Mouse (Mus musculus): ENCODE results near the gene Dnaaf5.
A peak's percentile ranks its signal among the peaks of the same experiment; 100 is the strongest.

Dnaaf5 gene

GRCm38 (mm10) chr5:139141326-139141725 lies 8.7 kb upstream of the Dnaaf5 start:
- DNase-seq (ENCODE audit: low spot score) = no peak

GRCm38 (mm10) chr5:139143890-139144289 lies 6.1 kb upstream of the Dnaaf5 start:
- DNase-seq (ENCODE audit: low spot score) = no peak

- no peak for DNase-seq (ENCODE audit: low spot score)
Observed at GRCm38 (mm10) chr5:139145726-139146125, 4.3 kb upstream of the Dnaaf5 start.

- no peak for DNase-seq (ENCODE audit: low spot score)
Observed at GRCm38 (mm10) chr5:139146476-139147075, 3.4 kb upstream of the Dnaaf5 start.

- no peak for DNase-seq (ENCODE audit: low spot score)
Observed at GRCm38 (mm10) chr5:139147178-139148078, 2.6 kb upstream of the Dnaaf5 start.

GRCm38 (mm10) chr5:139149006-139149672 lies 884 bp upstream of the Dnaaf5 start:
- DNase-seq (ENCODE audit: low spot score) = no peak

GRCm38 (mm10) chr5:139150603-139151031 lies 594 bp downstream of the Dnaaf5 start:
- DNase-seq (ENCODE audit: low spot score) = peak; percentile 82

GRCm38 (mm10) chr5:139160899-139161298 lies 10.9 kb downstream of the Dnaaf5 start:
- DNase-seq (ENCODE audit: low spot score) = no peak

GRCm38 (mm10) chr5:139161632-139162031 lies 11.6 kb downstream of the Dnaaf5 start:
- no peak for DNase-seq (ENCODE audit: low spot score)

- no peak for DNase-seq (ENCODE audit: low spot score)
Observed at GRCm38 (mm10) chr5:139166781-139167361, 16.8 kb downstream of the Dnaaf5 start.

GRCm38 (mm10) chr5:139167548-139167947 lies 17.5 kb downstream of the Dnaaf5 start:
- no peak for DNase-seq (ENCODE audit: low spot score)

- no peak for DNase-seq (ENCODE audit: low spot score)
Observed at GRCm38 (mm10) chr5:139171929-139172328, 21.9 kb downstream of the Dnaaf5 start.

GRCm38 (mm10) chr5:139174141-139174540 lies 24.1 kb downstream of the Dnaaf5 start:
- DNase-seq (ENCODE audit: low spot score) = no peak

GRCm38 (mm10) chr5:139174556-139175547 lies 24.8 kb downstream of the Dnaaf5 start:
- DNase-seq (ENCODE audit: low spot score) = no peak

GRCm38 (mm10) chr5:139178895-139179631 lies 29.0 kb downstream of the Dnaaf5 start:
- DNase-seq (ENCODE audit: low spot score) = no peak

- no peak for DNase-seq (ENCODE audit: low spot score)
Observed at GRCm38 (mm10) chr5:139183131-139183530, 33.1 kb downstream of the Dnaaf5 start.

GRCm38 (mm10) chr5:139183601-139184000 lies 33.6 kb downstream of the Dnaaf5 start:
- DNase-seq (ENCODE audit: low spot score) = no peak

GRCm38 (mm10) chr5:139184897-139185296 lies 34.9 kb downstream of the Dnaaf5 start:
- no peak for DNase-seq (ENCODE audit: low spot score)

GRCm38 (mm10) chr5:139189726-139190125 lies 39.7 kb downstream of the Dnaaf5 start:
- DNase-seq (ENCODE audit: low spot score) = no peak

- DNase-seq (ENCODE audit: low spot score) = no peak
Observed at GRCm38 (mm10) chr5:139190958-139191357, 40.9 kb downstream of the Dnaaf5 start.
